Mouse (Mus musculus) cerebellum, adult 18-20 months (tissue): ENCODE data around the gene Specc1.

ENCODE experiments used
- DNase-seq, 2 experiments: peaks; one replicate each; pipeline ENCODE4 v3.0.0; 2021

Specc1 gene

GRCm38 (mm10) chr11:62118561-62118960, 162.0 kb downstream of the Specc1 start:
- DNase-seq = peak; percentile 41 to 51

- DNase-seq = no peak
Observed at GRCm38 (mm10) chr11:62119871-62120270, 163.3 kb downstream of the Specc1 start.

- DNase-seq = no peak
Observed at GRCm38 (mm10) chr11:62121365-62121764, 164.8 kb downstream of the Specc1 start.

- peak; percentile 77 to 88 for DNase-seq
Observed at GRCm38 (mm10) chr11:62127692-62128091, 171.1 kb downstream of the Specc1 start.

GRCm38 (mm10) chr11:62128197-62128596, 171.6 kb downstream of the Specc1 start:
- no peak for DNase-seq

GRCm38 (mm10) chr11:62130191-62130590, 173.6 kb downstream of the Specc1 start:
- DNase-seq = no peak

- DNase-seq = no peak
Observed at GRCm38 (mm10) chr11:62130685-62131295, 174.2 kb downstream of the Specc1 start.

- no peak for DNase-seq
Observed at GRCm38 (mm10) chr11:62131601-62132000, 175.0 kb downstream of the Specc1 start.

- DNase-seq = no peak
Observed at GRCm38 (mm10) chr11:62134191-62134590, 177.6 kb downstream of the Specc1 start.

- peak; percentile 19 to 25 for DNase-seq
Observed at GRCm38 (mm10) chr11:62145216-62146110, 188.9 kb downstream of the Specc1 start.

GRCm38 (mm10) chr11:62146661-62147060, 190.1 kb downstream of the Specc1 start:
- DNase-seq = no peak

GRCm38 (mm10) chr11:62148026-62148425, 191.5 kb downstream of the Specc1 start:
- no peak for DNase-seq

- DNase-seq = no peak
Observed at GRCm38 (mm10) chr11:62148449-62148848, 191.9 kb downstream of the Specc1 start.

- DNase-seq = no peak
Observed at GRCm38 (mm10) chr11:62153057-62153456, 196.5 kb downstream of the Specc1 start.

GRCm38 (mm10) chr11:62159803-62160202, 203.2 kb downstream of the Specc1 start:
- no peak for DNase-seq

GRCm38 (mm10) chr11:62161450-62161849, 204.9 kb downstream of the Specc1 start:
- DNase-seq = no peak

- DNase-seq = no peak
Observed at GRCm38 (mm10) chr11:62164357-62164756, 207.8 kb downstream of the Specc1 start.

GRCm38 (mm10) chr11:62166503-62166902, 209.9 kb downstream of the Specc1 start:
- no peak for DNase-seq

GRCm38 (mm10) chr11:62168146-62168545, 211.6 kb downstream of the Specc1 start:
- no peak for DNase-seq

GRCm38 (mm10) chr11:62177395-62178113, 221.0 kb downstream of the Specc1 start:
- no peak for DNase-seq

GRCm38 (mm10) chr11:62180791-62181190, 224.2 kb downstream of the Specc1 start:
- DNase-seq = no peak

- DNase-seq = no peak
Observed at GRCm38 (mm10) chr11:62184900-62185299, 228.3 kb downstream of the Specc1 start.

GRCm38 (mm10) chr11:62187074-62187473, 230.5 kb downstream of the Specc1 start:
- no peak for DNase-seq

- no peak for DNase-seq
Observed at GRCm38 (mm10) chr11:62192050-62192449, 235.5 kb downstream of the Specc1 start.
